Mouse (Mus musculus) embryonic facial prominence, embryonic 14.5 days (tissue): ENCODE results near the gene Birc5. TPM values are rescaled to one million over a fixed set of nuclear protein-coding genes. Genes with fewer than 3 reads are reported as not detected.
"Not testable (repeated sequence)": the region's sequence is repeated elsewhere in the genome, so short reads cannot be mapped to it uniquely, and the experiment has no call there.

Experiments
- ATAC-seq: fragments of 200-750 bp; cut with Nextera tagmentation; 2 replicates; pipeline ENCODE4 v1.8.0; 2017; ENCODE audit warnings: low read depth, moderate number of reproducible peaks, moderate TSS enrichment
- DNase-seq: peaks from one replicate; pipeline ENCODE4 v3.0.0-alpha.2; 2015; ENCODE audit warnings: low spot score
- H3K27ac ChIP-seq: fragments of 300-500 bp; sonication (generic); replicated peaks from 2 replicates; pipeline ENCODE4 v1.5.1; 2014; ENCODE audit warnings: low read depth, mild to moderate bottlenecking, low read length, moderate library complexity
- H3K27me3 ChIP-seq: fragments of 300-500 bp; sonication (generic); replicated peaks from 2 replicates; pipeline ENCODE4 v1.6.1; 2014; ENCODE audit warnings: low read length; ENCODE audit not compliant: control insufficient read depth, insufficient read depth
- H3K36me3 ChIP-seq: fragments of 300-500 bp; sonication (generic); 2 replicates; pipeline ENCODE4 v1.6.1; 2014; ENCODE audit warnings: low read length, mixed read lengths; ENCODE audit not compliant: control insufficient read depth, insufficient read depth
- H3K4me1 ChIP-seq: fragments of 300-500 bp; sonication (generic); 2 replicates; pipeline ENCODE4 v1.6.1; 2014; ENCODE audit warnings: antibody characterized with exemption, low read length; ENCODE audit not compliant: control insufficient read depth, insufficient read depth
- H3K4me2 ChIP-seq: fragments of 300-500 bp; sonication (generic); 2 replicates; pipeline ENCODE4 v1.6.1; 2014; ENCODE audit warnings: low read depth, mild to moderate bottlenecking, low read length, moderate library complexity, mixed read lengths
- H3K4me3 ChIP-seq: fragments of 300-500 bp; sonication (generic); 2 replicates; pipeline ENCODE4 v1.5.1; 2014; ENCODE audit warnings: low read depth, mild to moderate bottlenecking, low read length
- H3K9ac ChIP-seq: fragments of 300-500 bp; sonication (generic); 2 replicates; pipeline ENCODE4 v1.6.1; 2014; ENCODE audit warnings: low read depth, mild to moderate bottlenecking, low read length, moderate library complexity, mixed read lengths
- H3K9me3 ChIP-seq: fragments of 300-500 bp; sonication (generic); 2 replicates; pipeline ENCODE4 v1.6.1; 2016; ENCODE audit warnings: low read length; ENCODE audit not compliant: control insufficient read depth
- WGBS: fragments of 180-500 bp; shearing (Covaris S2); extraction: QIAGEN DNeasy Blood & Tissue Kit; methylation state at CpG from one replicate; pipeline ENCODE4 v1.1.7; 2014; 5-methylcytosine and 5-hydroxymethylcytosine counted together
- polyA plus RNA-seq: library from polyadenylated mRNA; unstranded; fragments of >200 nt; fragmentation: Nextera tagmentation; extraction: Ambion mirVana; gene quantifications from 2 replicates; pipeline ENCODE4 v1.2.1, GENCODE M21; 2014

Gene Birc5
- polyA plus RNA-seq, 1 experiment from 2014 or later: 229 TPM

- Histone ChIP-seq H3K4me1 (peaks cover 5% of the 10 kb centered on the region; the same call in 1 of the 2 replicates), H3K9ac (no peak overlapping the region), H3K9me3 (no peaks in the 10 kb centered on the region), H3K4me3 (no peak overlapping the region), H3K27me3 (no peaks in the 10 kb centered on the region), H3K4me2 (no peak overlapping the region), H3K36me3 (peaks cover 61% of the 10 kb centered on the region), H3K27ac (no peak overlapping the region)
- 88% methylated on average over 6 of the region's 6 CpGs for WGBS
- DNase-seq (no peak), ATAC-seq (no peak)
These were observed 34.2 kb upstream of the Birc5 start for GRCm38 (mm10) chr11:117814704-117815366.

DNA sequence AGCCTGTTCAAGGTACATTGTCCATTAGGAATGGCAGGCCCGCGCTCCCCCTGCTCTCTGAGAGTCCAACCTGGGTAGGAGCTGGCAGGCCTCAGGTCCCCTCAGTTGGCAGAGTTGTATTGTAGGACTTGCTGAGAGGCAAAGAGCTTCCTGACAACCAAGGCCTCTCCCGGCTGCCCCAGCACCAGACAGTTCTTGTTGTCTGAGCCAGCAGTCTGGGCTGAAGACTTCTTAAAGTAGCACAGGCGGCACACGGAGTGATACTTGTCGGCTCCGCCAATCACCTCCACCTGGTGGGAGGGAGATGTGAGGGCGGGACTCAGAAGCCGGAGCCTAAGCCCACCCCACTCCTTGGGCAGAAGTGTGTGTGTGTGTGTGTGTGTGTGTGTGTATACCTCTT lies 33.2 kb upstream of the Birc5 start:
- not testable (repeated sequence) for H3K4me3 ChIP-seq, H3K4me2 ChIP-seq, H3K27ac ChIP-seq, H3K9me3 ChIP-seq, DNase-seq, ATAC-seq, H3K4me1 ChIP-seq, H3K9ac ChIP-seq, H3K27me3 ChIP-seq
- H3K36me3 ChIP-seq: peaks cover 69% of the 10 kb centered on the region
- WGBS: 83% methylated on average over 3 of the region's 9 CpGs

DNA sequence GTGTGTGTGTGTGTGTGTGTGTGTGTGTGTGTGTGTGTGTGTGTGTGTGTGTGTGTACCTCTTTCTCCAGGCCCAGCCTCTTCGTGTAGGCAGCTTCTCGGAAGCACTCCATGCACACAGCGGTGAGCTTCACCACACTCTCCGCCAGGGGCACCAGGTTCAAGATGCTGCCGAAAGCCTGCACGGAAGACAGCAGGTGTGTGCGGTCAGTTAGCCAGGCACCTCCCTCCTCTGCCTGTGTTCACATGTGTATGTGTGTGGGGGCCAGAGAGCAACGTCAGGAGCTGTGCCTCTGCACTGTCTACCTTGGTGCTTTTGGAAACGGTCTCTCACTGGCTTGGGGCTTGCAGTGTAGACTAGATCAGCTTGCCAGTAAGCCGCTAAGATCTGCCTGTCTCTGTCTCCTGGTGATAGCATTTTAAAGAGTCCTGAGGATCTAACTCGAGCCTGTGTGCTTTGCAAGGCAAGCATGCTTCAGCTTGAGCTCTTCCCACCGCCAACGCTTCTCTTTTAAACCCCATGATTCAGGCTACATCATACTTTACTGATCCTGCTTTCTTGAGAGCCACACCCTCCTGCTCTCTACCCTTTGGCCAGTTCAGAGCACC lies 32.6 kb upstream of the Birc5 start:
- H3K36me3 ChIP-seq: peaks cover 75% of the 10 kb centered on the region
- H3K9me3 ChIP-seq: no peaks in the 10 kb centered on the region
- ATAC-seq (no peak), DNase-seq (no peak)
- H3K9ac ChIP-seq: no peak overlapping the region
- no peak overlapping the region for H3K4me3 ChIP-seq
- H3K4me2 ChIP-seq: no peak overlapping the region
- WGBS: 82% methylated on average over 10 of the region's 13 CpGs
- no peaks in the 10 kb centered on the region for H3K4me1 ChIP-seq
- H3K27me3 ChIP-seq: no peaks in the 10 kb centered on the region
- H3K27ac ChIP-seq: no peak overlapping the region

DNA sequence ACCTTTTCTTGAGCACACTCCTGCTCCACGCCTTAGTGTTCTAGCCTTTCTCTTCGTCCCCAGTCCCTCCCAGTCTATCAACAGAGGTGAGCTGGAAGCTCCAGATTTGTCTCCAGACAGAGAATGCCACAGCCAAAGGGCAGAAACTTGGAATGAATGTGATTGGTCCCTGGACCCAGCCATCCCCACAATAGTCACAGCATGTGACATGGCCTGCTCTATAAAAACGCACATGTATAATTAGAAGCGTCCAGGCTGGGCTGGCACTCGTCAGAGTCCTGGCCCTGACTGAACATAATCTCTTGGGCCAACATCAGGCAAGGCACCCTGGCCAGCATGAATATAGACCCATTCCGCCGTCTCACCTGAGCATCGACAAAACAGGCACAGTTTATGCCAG lies 30.0 kb upstream of the Birc5 start:
- H3K9ac ChIP-seq: no peak overlapping the region
- H3K4me3 ChIP-seq: no peak overlapping the region
- 80% methylated on average over 8 of the region's 8 CpGs for WGBS
- ATAC-seq (no peak), DNase-seq (no peak)
- H3K27ac ChIP-seq: no peak overlapping the region
- peaks cover 7% of the 10 kb centered on the region; the same call in 1 of the 2 replicates for H3K4me1 ChIP-seq
- H3K9me3 ChIP-seq: no peaks in the 10 kb centered on the region
- no peak overlapping the region for H3K4me2 ChIP-seq
- peaks cover 67% of the 10 kb centered on the region for H3K36me3 ChIP-seq
- no peaks in the 10 kb centered on the region for H3K27me3 ChIP-seq

DNA sequence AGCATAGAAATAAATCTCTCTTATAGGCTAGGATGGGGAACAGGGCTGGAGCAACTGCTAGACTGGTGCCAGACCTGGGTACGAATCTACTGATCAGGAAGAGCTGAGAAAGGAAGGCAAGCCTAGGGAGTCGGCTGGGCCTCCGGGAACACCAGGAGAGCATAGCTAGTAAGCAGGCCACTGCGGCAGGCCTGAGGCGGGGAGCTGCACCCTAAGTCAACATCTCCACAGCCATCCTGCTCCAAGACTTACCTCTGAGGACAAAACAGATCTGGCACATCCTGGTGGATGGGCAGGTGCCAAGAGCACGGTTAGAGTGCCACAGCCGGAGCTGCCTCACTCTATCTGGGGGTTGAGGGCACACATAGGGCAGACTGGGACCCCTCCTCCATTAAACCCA lies 28.9 kb upstream of the Birc5 start:
- Histone ChIP-seq H3K4me2 (no peak overlapping the region), H3K27me3 (no peaks in the 10 kb centered on the region), H3K9me3 (no peaks in the 10 kb centered on the region), H3K4me1 (peaks cover 7% of the 10 kb centered on the region; the same call in 1 of the 2 replicates), H3K27ac (no peak overlapping the region), H3K4me3 (no peak overlapping the region), H3K9ac (no peak overlapping the region), H3K36me3 (peaks cover 67% of the 10 kb centered on the region)
- WGBS: 94% methylated on average over 7 of the region's 7 CpGs
- ATAC-seq (no peak), DNase-seq (no peak)

- H3K27ac ChIP-seq: no peak overlapping the region
- no peak overlapping the region for H3K4me3 ChIP-seq
- WGBS: 86% methylated on average over 9 of the region's 9 CpGs
- no peak overlapping the region for H3K4me2 ChIP-seq
- no peak for DNase-seq
- H3K9me3 ChIP-seq: no peaks in the 10 kb centered on the region
- no peak for ATAC-seq
- no peaks in the 10 kb centered on the region for H3K27me3 ChIP-seq
- peaks cover 53% of the 10 kb centered on the region for H3K36me3 ChIP-seq
- peaks cover 13% of the 10 kb centered on the region; the same call in 1 of the 2 replicates for H3K4me1 ChIP-seq
- H3K9ac ChIP-seq: no peak overlapping the region
These were observed 27.2 kb upstream of the Birc5 start for GRCm38 (mm10) chr11:117821868-117822267.

GRCm38 (mm10) chr11:117822728-117823241 lies 26.3 kb upstream of the Birc5 start:
- no peak overlapping the region for H3K4me2 ChIP-seq
- WGBS: 63% methylated on average over 7 of the region's 7 CpGs
- DNase-seq (peak; percentile 54), ATAC-seq (no peak)
- H3K4me1 ChIP-seq: peaks cover 19% of the 10 kb centered on the region; the same call in 1 of the 2 replicates
- H3K4me3 ChIP-seq: no peak overlapping the region; the same call in 1 of the 2 replicates
- peak overlapping the region; percentile 66 for H3K27ac ChIP-seq
- peak overlapping the region; percentile 17; the same call in 1 of the 2 replicates for H3K9ac ChIP-seq
- peaks cover 44% of the 10 kb centered on the region for H3K36me3 ChIP-seq
- H3K27me3 ChIP-seq: no peaks in the 10 kb centered on the region
- no peaks in the 10 kb centered on the region for H3K9me3 ChIP-seq

DNA sequence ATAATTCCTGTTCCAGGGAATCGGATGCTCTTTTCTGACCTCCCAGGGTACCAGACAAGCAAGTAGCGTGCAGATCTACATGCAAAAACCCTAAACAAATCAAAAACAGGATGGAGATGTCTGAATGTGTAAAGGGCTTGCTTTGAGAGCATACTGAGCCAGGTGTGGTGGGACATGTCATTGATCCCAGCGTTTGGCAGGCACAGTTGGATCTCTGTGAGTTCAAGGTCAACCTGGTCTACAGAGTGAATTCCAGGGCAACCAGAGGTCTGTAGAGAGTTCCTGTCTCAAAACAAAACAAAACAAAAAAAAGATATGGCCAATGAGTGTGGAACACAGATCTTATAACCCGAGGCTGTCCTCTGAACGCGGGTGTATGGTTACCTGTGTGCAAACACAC lies 25.6 kb upstream of the Birc5 start:
- Histone ChIP-seq H3K9me3 (no peaks in the 10 kb centered on the region), H3K27ac (no peak overlapping the region), H3K4me3 (no peak overlapping the region), H3K27me3 (no peaks in the 10 kb centered on the region), H3K4me1 (peaks cover 24% of the 10 kb centered on the region), H3K9ac (no peak overlapping the region), H3K36me3 (peaks cover 38% of the 10 kb centered on the region), H3K4me2 (0 out of 2 replicates have a peak overlapping the region, but pooled peaks have one; percentile 85)
- WGBS: 79% methylated on average over 6 of the region's 6 CpGs
- DNase-seq (no peak), ATAC-seq (no peak)
